Mouse (Mus musculus) stomach, embryonic 16.5 days (tissue): ENCODE measurements around the gene Ank2. TPM values are rescaled to one million over a fixed set of nuclear protein-coding genes. Genes with fewer than 3 reads are reported as not detected.

ENCODE experiments used
- ATAC-seq: fragments of 200-750 bp; cut with Nextera tagmentation; 2 replicates; pipeline ENCODE4 v1.8.0; 2017; ENCODE audit warnings: moderate number of reproducible peaks, moderate TSS enrichment; ENCODE audit not compliant: insufficient read depth, low FRiP score
- H3K27ac ChIP-seq: fragments of 300-500 bp; sonication (generic); 2 replicates; pipeline ENCODE4 v1.5.1; 2014; ENCODE audit warnings: low read length
- H3K27me3 ChIP-seq: fragments of 300-500 bp; sonication (generic); 2 replicates; pipeline ENCODE4 v1.6.1; 2014; ENCODE audit warnings: low read length, control low read depth, mixed read lengths; ENCODE audit not compliant: control insufficient read depth, insufficient read depth
- H3K36me3 ChIP-seq: fragments of 300-500 bp; sonication (generic); 2 replicates; pipeline ENCODE4 v1.6.1; 2014; ENCODE audit warnings: low read length; ENCODE audit not compliant: control insufficient read depth, insufficient read depth
- H3K4me1 ChIP-seq: fragments of 300-500 bp; sonication (generic); 2 replicates; pipeline ENCODE4 v1.6.1; 2014; ENCODE audit warnings: low read length, control low read depth, mixed read lengths; ENCODE audit not compliant: control insufficient read depth, insufficient read depth
- H3K4me2 ChIP-seq: fragments of 300-500 bp; sonication (generic); 2 replicates; pipeline ENCODE4 v1.6.1; 2014; ENCODE audit warnings: low read depth, low read length, mixed read lengths
- H3K4me3 ChIP-seq: fragments of 300-500 bp; sonication (generic); replicated peaks from 2 replicates; pipeline ENCODE4 v1.5.1; 2014; ENCODE audit warnings: mild to moderate bottlenecking, low read length
- H3K9ac ChIP-seq: fragments of 300-500 bp; sonication (generic); 2 replicates; pipeline ENCODE4 v1.6.1; 2014; ENCODE audit warnings: low read length
- H3K9me3 ChIP-seq: fragments of 300-500 bp; sonication (generic); replicated peaks from 2 replicates; pipeline ENCODE4 v1.6.1; 2016; ENCODE audit warnings: low read length, control low read depth; ENCODE audit not compliant: control insufficient read depth
- WGBS: fragments of 180-500 bp; shearing (Covaris S2); extraction: QIAGEN DNeasy Blood & Tissue Kit; methylation state at CpG from one replicate; pipeline ENCODE4 v1.1.7; 2014; 5-methylcytosine and 5-hydroxymethylcytosine counted together
- polyA plus RNA-seq: library from polyadenylated mRNA; unstranded; fragments of >200 nt; fragmentation: Nextera tagmentation; extraction: Ambion mirVana; gene quantifications from 2 replicates; pipeline ENCODE4 v1.2.1, GENCODE M21; 2015

The Ank2 gene
- polyA plus RNA-seq, 1 experiment from 2014 or later, result 40.0 TPM

- WGBS, result 65% methylated on average over 8 of the region's 8 CpGs
- Histone ChIP-seq H3K4me3 (no peak overlapping the region), H3K4me2 (no peak overlapping the region), H3K9me3 (no peaks in the 10 kb centered on the region), H3K27me3 (no peaks in the 10 kb centered on the region), H3K9ac (no peak overlapping the region), H3K36me3 (no peaks in the 10 kb centered on the region), H3K27ac (no peak overlapping the region), H3K4me1 (no peaks in the 10 kb centered on the region)
- no peak for ATAC-seq
Observed at GRCm38 (mm10) chr3:127525188-127525819, 26.2 kb upstream of the Ank2 start.

GRCm38 (mm10) chr3:127521156-127521555 is 22.0 kb upstream of the Ank2 start:
- Histone ChIP-seq H3K4me1 (no peaks in the 10 kb centered on the region), H3K4me2 (no peak overlapping the region)
- WGBS, result 48% methylated on average over 10 of the region's 10 CpGs

GRCm38 (mm10) chr3:127520300-127520699 is 21.1 kb upstream of the Ank2 start:
- ATAC-seq, result no peak
- H3K9me3 ChIP-seq, result no peaks in the 10 kb centered on the region
- H3K36me3 ChIP-seq, result no peaks in the 10 kb centered on the region
- H3K27me3 ChIP-seq, result no peaks in the 10 kb centered on the region
- no peak overlapping the region for H3K27ac ChIP-seq
- 73% methylated on average over 6 of the region's 6 CpGs for WGBS
- no peak overlapping the region for H3K4me3 ChIP-seq
- no peak overlapping the region for H3K9ac ChIP-seq
- no peaks in the 10 kb centered on the region for H3K4me1 ChIP-seq
- no peak overlapping the region for H3K4me2 ChIP-seq

More at GRCm38 (mm10) chr3:127521156-127521555, 22.0 kb upstream of the Ank2 start:
- Histone ChIP-seq H3K36me3 (no peaks in the 10 kb centered on the region), H3K27ac (no peak overlapping the region; the same call in 1 of the 2 replicates), H3K9ac (no peak overlapping the region), H3K9me3 (no peaks in the 10 kb centered on the region), H3K4me3 (no peak overlapping the region), H3K27me3 (no peaks in the 10 kb centered on the region)
- no peak for ATAC-seq

GRCm38 (mm10) chr3:127515251-127515650 is 16.1 kb upstream of the Ank2 start:
- Histone ChIP-seq H3K9ac (no peak overlapping the region), H3K9me3 (no peaks in the 10 kb centered on the region), H3K27ac (no peak overlapping the region), H3K36me3 (no peaks in the 10 kb centered on the region), H3K27me3 (no peaks in the 10 kb centered on the region), H3K4me2 (no peak overlapping the region), H3K4me1 (no peaks in the 10 kb centered on the region), H3K4me3 (no peak overlapping the region)
- WGBS, result 83% methylated on average over 1 of the region's 1 CpGs
- ATAC-seq, result no peak

- H3K36me3 ChIP-seq, result no peaks in the 10 kb centered on the region
- H3K9ac ChIP-seq, result no peak overlapping the region
- H3K9me3 ChIP-seq, result no peaks in the 10 kb centered on the region
- H3K4me1 ChIP-seq, result no peaks in the 10 kb centered on the region
- no peak overlapping the region for H3K4me2 ChIP-seq
- no peak overlapping the region for H3K27ac ChIP-seq
- no peaks in the 10 kb centered on the region for H3K27me3 ChIP-seq
- H3K4me3 ChIP-seq, result no peak overlapping the region
- WGBS, result 80% methylated on average over 2 of the region's 2 CpGs
- no peak for ATAC-seq
Observed at GRCm38 (mm10) chr3:127513699-127514098, 14.5 kb upstream of the Ank2 start.

- H3K4me3 ChIP-seq, result no peak overlapping the region
- no peaks in the 10 kb centered on the region for H3K9me3 ChIP-seq
- 72% methylated on average over 15 of the region's 15 CpGs for WGBS
- H3K36me3 ChIP-seq, result no peaks in the 10 kb centered on the region
- no peak for ATAC-seq
- H3K9ac ChIP-seq, result no peak overlapping the region
- H3K27me3 ChIP-seq, result no peaks in the 10 kb centered on the region
- no peak overlapping the region for H3K27ac ChIP-seq
- no peaks in the 10 kb centered on the region for H3K4me1 ChIP-seq
- no peak overlapping the region for H3K4me2 ChIP-seq
Observed at GRCm38 (mm10) chr3:127512794-127513335, 13.7 kb upstream of the Ank2 start.

GRCm38 (mm10) chr3:127511786-127512746 is 12.9 kb upstream of the Ank2 start:
- H3K4me2 ChIP-seq, result no peak overlapping the region
- no peaks in the 10 kb centered on the region for H3K4me1 ChIP-seq
- H3K27me3 ChIP-seq, result no peaks in the 10 kb centered on the region
- H3K9me3 ChIP-seq, result no peaks in the 10 kb centered on the region
- WGBS, result 81% methylated on average over 12 of the region's 12 CpGs
- H3K4me3 ChIP-seq, result no peak overlapping the region
- no peak for ATAC-seq
- H3K27ac ChIP-seq, result no peak overlapping the region
- H3K36me3 ChIP-seq, result no peaks in the 10 kb centered on the region
- H3K9ac ChIP-seq, result no peak overlapping the region

GRCm38 (mm10) chr3:127507878-127508783 is 9.0 kb upstream of the Ank2 start:
- Histone ChIP-seq H3K9me3 (no peaks in the 10 kb centered on the region), H3K4me1 (no peaks in the 10 kb centered on the region), H3K36me3 (no peaks in the 10 kb centered on the region), H3K27me3 (no peaks in the 10 kb centered on the region), H3K4me2 (no peak overlapping the region), H3K4me3 (no peak overlapping the region), H3K9ac (no peak overlapping the region), H3K27ac (no peak overlapping the region)
- no peak for ATAC-seq
- 72% methylated on average over 15 of the region's 15 CpGs for whole genome bisulfite sequencing
